Mouse (Mus musculus): Measurements from ENCODE around the gene 1110059E24Rik. TPM values are rescaled to one million over a fixed set of nuclear protein-coding genes. Genes with fewer than 3 reads are reported as not detected.
"Not testable (repeated sequence)": the region's sequence is repeated elsewhere in the genome, so short reads cannot be mapped to it uniquely, and the experiment has no call there.

1110059E24Rik gene
- 1 to 10 TPM; 6.9 to 8.5 (median 7.7) TPM for total RNA-seq (2022)

DNA sequence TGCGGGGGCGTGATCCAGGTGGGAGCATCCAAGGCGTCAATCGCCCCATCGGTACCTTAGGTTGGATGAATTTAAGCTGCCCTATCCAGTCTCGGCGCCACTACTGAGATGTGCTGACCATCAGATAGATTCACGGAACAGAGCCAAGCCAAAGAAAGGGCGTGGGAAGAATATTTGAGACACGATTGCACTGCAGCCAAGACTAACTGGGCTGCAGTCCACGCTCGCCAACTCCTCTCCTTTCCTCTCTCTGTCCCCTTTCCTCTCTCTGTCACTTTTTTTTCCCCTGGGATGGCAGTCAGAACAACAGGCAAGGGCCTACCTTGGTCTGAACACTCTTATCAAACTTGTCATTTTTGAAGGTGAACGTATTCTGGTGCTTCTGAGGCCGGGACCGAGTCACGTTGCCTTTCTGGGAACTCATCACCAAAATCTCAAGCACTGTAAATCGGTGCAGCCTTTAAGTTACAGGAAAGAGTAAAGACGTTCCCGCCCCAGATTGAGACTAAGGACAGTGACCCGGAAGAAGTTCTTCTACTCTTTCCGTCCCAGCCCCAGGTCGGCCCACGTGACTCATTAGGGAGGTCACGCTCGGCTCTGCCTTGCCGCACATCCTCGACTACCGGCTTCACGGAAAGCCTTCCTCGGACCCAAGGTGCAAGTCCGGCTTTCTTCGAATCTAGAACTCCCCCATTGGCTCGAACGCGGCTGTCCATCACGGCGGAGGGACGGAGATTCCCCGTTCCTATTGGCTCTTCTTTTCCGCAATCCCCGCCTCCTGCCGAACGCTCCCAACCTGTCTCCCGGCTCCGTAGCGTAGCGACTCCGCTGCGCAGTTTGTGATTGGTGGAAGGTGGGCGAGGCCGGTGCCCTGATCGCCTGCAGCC lies at the start of gene 1110059E24Rik:
1110059E24Rik (minus strand) TSS at position 692 of the 887 bp plus-strand sequence.
- peak; percentile 93 to 96 for DNase-seq (ENCODE audit: low spot score in 2 of 2)

DNA sequence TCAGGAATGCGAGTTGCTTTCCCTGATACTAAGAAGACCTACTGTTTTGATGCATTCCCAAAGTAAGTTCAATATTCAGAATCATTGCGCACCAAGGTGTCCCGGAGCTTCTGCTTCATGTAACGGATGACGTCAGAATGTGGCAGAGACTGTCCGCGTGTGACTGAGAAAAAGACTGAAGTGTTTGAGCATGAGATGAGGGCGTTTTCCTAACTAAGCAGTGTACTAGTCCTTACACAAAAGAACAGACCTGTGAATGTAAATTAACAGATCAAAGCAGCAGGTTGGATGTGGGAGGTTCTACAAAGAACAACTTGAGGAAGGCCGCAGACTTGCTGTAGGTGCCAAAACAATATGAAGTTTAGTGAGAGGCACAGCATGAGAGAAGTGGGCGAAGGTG lies 28.2 kb upstream of the 1110059E24Rik start:
- DNase-seq (ENCODE audit: low spot score in 2 of 2) = no peak

DNA sequence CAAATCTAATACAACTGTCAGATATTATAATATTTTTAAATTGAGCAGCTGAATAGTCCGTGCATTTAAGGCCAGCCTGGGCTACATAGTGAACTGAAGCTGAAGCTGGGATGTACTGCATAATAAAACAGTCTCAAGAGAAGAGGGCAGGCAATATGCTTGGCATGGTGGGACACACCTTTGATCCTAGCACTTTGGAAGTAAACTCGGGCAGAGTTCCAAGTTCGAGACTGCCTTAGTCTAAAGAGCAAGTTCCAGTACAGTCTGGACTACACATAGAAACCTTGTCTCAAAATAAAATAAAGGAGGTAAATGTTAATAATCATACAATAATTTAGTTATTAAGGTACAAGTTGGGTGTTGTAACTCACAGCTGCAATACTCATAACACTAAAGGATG lies 27.3 kb upstream of the 1110059E24Rik start:
- DNase-seq (ENCODE audit: low spot score in 2 of 2) = no peak

GRCm38 (mm10) chr19:21674354-21675096 lies 21.7 kb upstream of the 1110059E24Rik start:
- no peak for DNase-seq (ENCODE audit: low spot score in 2 of 2)

- no peak for DNase-seq (ENCODE audit: low spot score in 2 of 2)
Measured at GRCm38 (mm10) chr19:21669650-21670049, 16.9 kb upstream of the 1110059E24Rik start.

- no peak for DNase-seq (ENCODE audit: low spot score in 2 of 2)
Measured at GRCm38 (mm10) chr19:21663756-21664456, 11.1 kb upstream of the 1110059E24Rik start.

DNA sequence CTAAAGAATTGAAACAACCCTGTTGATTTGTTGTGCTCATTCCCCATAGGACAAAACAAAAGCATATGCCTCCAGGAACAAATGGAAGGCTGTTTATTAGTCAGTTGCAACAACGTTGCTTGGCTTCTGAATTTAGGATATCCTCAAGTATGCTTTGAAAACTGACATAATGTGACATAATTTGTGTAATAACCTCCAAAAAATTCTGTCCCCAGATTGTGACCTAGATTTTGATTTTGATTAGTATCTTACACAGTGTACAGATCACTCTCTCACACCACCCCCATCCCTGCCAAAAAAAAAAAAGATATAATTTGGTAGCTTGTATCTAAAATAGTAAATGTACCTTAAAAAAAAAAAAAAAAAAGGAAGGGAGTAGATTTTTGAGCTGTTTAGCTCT lies 8.0 kb upstream of the 1110059E24Rik start:
- DNase-seq (ENCODE audit: low spot score in 2 of 2) = no peak

GRCm38 (mm10) chr19:21654788-21655187 lies 2.0 kb upstream of the 1110059E24Rik start:
- no peak for DNase-seq (ENCODE audit: low spot score in 2 of 2)

DNA sequence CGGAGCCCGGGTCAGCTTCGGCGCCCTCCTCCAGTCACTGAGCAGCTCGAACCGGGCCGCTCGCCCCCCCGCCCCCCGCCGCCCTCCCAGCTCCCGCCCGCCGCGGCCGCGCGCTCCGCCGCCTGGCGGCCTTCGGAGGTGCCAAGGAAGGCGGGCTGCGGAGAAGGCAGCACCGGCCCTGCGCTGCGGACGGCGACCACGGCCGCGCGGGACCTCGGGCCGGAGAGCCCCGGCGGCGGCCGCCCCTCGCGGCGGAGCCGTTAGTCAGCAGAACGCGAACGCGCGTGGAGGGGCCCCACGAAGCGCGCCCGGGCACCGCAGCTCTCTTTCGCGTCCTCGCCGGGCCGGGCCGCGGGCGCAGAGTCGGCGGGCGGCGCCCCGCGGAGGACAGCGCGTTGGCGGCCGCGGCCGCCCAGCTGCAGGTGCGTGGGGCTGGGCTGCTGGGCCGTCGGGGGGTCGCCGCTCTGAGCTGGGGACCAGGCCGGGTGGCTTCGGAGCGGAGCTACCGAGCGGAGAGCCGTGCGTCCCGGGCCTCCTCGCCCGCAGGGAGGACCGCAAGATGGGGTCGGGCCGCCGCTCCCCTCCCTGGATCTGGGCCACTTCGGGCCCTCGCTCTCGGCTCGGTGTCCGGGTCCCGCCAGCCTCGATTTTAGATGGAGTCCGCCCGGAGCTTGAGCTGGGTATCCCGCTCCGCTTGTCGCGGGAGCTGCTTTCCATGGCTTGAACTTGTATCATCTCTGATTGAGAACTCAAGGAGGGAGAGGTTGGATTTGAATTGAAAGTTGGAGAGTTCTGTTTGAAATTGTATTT lies 601 bp upstream of the 1110059E24Rik start, which contains the start of gene Abhd17b:
Abhd17b (plus strand) TSS at position 14 of the 810 bp plus-strand sequence.
- peak; percentile 18 to 25 for DNase-seq (ENCODE audit: low spot score in 2 of 2)

- DNase-seq (ENCODE audit: low spot score in 2 of 2) = no peak
Measured at GRCm38 (mm10) chr19:21651664-21652063, 1.1 kb downstream of the 1110059E24Rik start.

GRCm38 (mm10) chr19:21646142-21646541 lies 6.6 kb downstream of the 1110059E24Rik start:
- no peak for DNase-seq (ENCODE audit: low spot score in 2 of 2)

DNA sequence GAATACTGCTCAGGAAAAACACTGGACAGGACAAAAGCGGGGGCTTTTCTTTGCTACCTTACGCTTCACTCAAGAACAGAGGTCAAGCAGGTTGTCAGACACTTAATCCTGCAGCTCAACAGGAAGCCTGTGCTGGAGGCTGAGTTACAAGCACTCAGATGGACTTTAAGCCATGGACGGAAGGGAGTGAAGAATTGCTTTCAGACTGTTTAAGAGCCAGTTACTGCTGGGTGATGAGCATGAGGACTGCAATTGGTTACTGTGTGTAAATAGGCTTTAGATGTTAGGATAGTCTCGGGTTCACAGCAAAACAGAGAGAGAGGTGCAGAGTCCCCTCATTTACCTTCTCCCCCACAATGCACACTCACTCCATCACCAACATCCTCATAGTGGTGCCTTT lies 7.5 kb downstream of the 1110059E24Rik start:
- DNase-seq (ENCODE audit: low spot score in 2 of 2) = no peak

DNA sequence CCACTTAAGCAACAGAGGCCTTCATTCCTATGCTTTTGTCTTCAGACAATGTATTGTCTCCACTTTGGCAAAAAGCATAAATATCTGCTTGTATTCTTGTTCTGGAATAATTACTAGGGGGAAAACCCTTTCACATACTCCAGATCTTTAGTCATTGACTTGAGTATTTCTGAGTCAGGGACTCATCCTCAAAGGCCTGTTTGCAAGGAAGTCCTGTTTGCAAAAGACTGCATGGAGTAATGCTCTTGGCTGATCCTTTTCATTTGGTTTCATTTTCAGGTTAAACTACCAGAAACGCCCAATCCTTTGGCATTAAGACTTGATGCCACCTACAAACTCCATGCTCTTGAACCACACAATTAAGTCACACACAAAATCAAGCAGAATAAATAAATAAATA lies 8.8 kb downstream of the 1110059E24Rik start:
- DNase-seq (ENCODE audit: low spot score in 2 of 2) = no peak

- no peak for DNase-seq (ENCODE audit: low spot score in 2 of 2)
Measured at GRCm38 (mm10) chr19:21637672-21638071, 15.1 kb downstream of the 1110059E24Rik start.

DNA sequence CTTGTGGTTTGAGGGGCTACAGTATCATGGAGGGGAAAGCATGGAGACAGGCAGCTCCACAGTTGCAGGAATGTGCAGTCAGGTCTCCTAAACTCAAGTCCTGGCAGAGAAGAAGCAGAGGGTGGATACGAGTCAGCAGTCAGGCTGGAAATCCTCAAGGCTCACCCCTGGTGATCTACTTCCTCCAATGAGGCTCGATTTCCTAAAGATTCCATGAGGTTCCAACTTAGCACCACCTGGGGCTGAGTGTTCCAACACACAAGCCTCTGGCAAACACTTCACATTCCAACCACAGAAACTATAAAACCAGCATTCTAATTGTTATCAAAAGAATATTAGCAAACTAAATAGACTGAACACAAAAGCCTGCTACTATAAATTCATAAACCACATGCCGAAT lies 15.9 kb downstream of the 1110059E24Rik start:
- DNase-seq (ENCODE audit: low spot score in 2 of 2) = no peak

DNA sequence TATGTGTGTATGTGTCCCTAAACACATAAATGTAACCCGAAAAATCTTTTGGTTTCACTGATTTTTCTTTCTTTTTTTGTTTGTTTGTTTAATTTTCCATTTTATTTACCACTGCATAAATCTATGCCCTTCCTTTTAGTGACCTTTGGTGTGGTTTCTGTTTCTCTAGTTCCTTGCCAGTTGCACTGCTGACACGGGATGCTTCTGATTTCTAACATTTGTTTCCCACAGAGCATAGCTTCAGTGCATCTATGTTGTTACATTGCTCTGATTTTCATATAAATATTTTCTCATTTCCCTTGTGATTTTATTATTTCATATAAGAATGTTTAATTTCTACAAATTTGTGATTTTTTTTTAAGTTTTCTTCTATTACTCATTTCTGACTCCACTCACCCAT lies 17.4 kb downstream of the 1110059E24Rik start:
- DNase-seq (ENCODE audit: low spot score in 2 of 2) = no peak

DNA sequence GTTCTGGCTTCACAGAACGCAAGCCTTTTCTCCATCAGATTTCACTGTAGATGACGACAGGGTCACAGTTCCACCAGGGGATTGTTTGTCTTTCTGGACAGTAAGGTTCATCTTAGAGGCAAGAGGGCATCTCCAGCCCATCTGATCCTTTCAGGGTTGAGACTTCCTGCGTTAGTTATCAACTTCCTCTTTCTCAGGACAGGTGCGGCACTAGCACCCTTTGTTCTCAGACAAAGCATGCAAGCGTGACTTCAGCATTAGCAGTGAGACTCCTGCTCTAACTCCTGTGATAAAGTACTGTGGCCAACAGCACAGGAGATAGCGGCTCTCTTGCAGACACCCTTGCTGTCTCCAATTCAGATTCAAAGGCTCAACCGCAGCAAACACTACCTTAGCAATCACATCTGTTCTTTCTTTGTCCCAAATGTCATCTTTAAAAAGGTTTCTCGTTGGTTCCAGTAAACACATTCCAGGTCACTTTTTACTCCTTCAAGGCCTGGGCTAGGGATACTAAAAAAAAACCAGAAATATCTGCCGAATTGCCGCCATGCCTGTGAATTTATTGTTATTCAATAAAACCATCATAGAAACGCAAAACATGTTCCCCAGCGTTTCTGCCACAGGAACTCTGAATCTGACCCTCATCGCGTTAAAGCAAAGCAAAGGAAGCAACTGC lies 22.0 kb downstream of the 1110059E24Rik start:
- no peak for DNase-seq (ENCODE audit: low spot score in 2 of 2)

GRCm38 (mm10) chr19:21629501-21629900 lies 23.3 kb downstream of the 1110059E24Rik start:
- no peak for DNase-seq (ENCODE audit: low spot score in 2 of 2)

GRCm38 (mm10) chr19:21629030-21629429 lies 23.7 kb downstream of the 1110059E24Rik start:
- DNase-seq (ENCODE audit: low spot score in 2 of 2) = no peak

GRCm38 (mm10) chr19:21628440-21628839 lies 24.3 kb downstream of the 1110059E24Rik start:
- DNase-seq (ENCODE audit: low spot score in 2 of 2) = not testable (repeated sequence)
